Mouse (Mus musculus) adrenal gland, adult 2 months (tissue): Measurements from ENCODE around the gene Micall1. TPM values are rescaled to one million over a fixed set of nuclear protein-coding genes. Genes with fewer than 3 reads are reported as not detected.

ENCODE experiments used
- DNase-seq: peaks from one replicate; pipeline ENCODE4 v3.0.0; 2021
- long read RNA-seq: library from polyadenylated mRNA; stranded (forward); transcript quantifications from one replicate; pipeline ENCODE4 v2.0.0, GENCODE M21; 2021
- polyA plus RNA-seq: library from polyadenylated mRNA; depleted of rRNA; stranded (reverse); fragments of >200 nt; gene quantifications from 2 replicates; pipeline ENCODE4 v1.2.3, GENCODE M21; 2012; rRNA removed
- total RNA-seq, 2 experiments: library from RNA; stranded (reverse); gene quantifications; 2 replicates each; pipeline ENCODE4 v1.2.3; 2021

Micall1 gene
- total RNA-seq: 10 to 100 TPM; 36.5 to 49.5 TPM
- 61.7 and 65.0 TPM in 2 replicates for polyA plus RNA-seq
- long read RNA-seq, full-length matches to known transcripts: 20 of 36 reads
- long read RNA-seq, partial matches to known transcripts: 2 of 36 reads
- long read RNA-seq, other reads (novel, unspliced or antisense): 14 of 36 reads

- DNase-seq: peak; percentile 93
These were observed at the start of gene Micall1 for GRCm38 (mm10) chr15:79108421-79109320. TSS of gene Micall1 (plus strand) at chr15:79108898.

GRCm38 (mm10) chr15:79060887-79061565 lies 47.7 kb upstream of the Micall1 start:
- DNase-seq: no peak

- DNase-seq: peak; percentile 98
These were observed 46.1 kb upstream of the Micall1 start, which contains the start of gene Ankrd54 for GRCm38 (mm10) chr15:79062376-79063159. TSS of gene Ankrd54 (minus strand) at chr15:79062893.

GRCm38 (mm10) chr15:79063160-79063740 lies 45.4 kb upstream of the Micall1 start:
- no peak for DNase-seq

GRCm38 (mm10) chr15:79065086-79065770 lies 43.5 kb upstream of the Micall1 start:
- DNase-seq: no peak

GRCm38 (mm10) chr15:79066276-79066675 lies 42.4 kb upstream of the Micall1 start:
- DNase-seq: no peak

GRCm38 (mm10) chr15:79067631-79068030 lies 41.1 kb upstream of the Micall1 start:
- DNase-seq: no peak

- no peak for DNase-seq
These were observed 40.3 kb upstream of the Micall1 start for GRCm38 (mm10) chr15:79068416-79068815.

GRCm38 (mm10) chr15:79071117-79072039 lies 37.3 kb upstream of the Micall1 start:
- DNase-seq: peak; percentile 40

- no peak for DNase-seq
These were observed 34.9 kb upstream of the Micall1 start for GRCm38 (mm10) chr15:79073752-79074151.

GRCm38 (mm10) chr15:79074446-79074845 lies 34.3 kb upstream of the Micall1 start:
- DNase-seq: no peak

GRCm38 (mm10) chr15:79074913-79075532 lies 33.7 kb upstream of the Micall1 start, which contains the start of gene Eif3l:
TSS of gene Eif3l (plus strand) at chr15:79075179.
- DNase-seq: peak; percentile 93

- DNase-seq: no peak
These were observed 32.9 kb upstream of the Micall1 start for GRCm38 (mm10) chr15:79075658-79076365.

GRCm38 (mm10) chr15:79079567-79079966 lies 29.1 kb upstream of the Micall1 start:
- no peak for DNase-seq

GRCm38 (mm10) chr15:79092284-79092683 lies 16.4 kb upstream of the Micall1 start:
- DNase-seq: peak; percentile 25

GRCm38 (mm10) chr15:79093083-79093839 lies 15.4 kb upstream of the Micall1 start:
- DNase-seq: peak; percentile 62

- DNase-seq: no peak
These were observed 13.2 kb upstream of the Micall1 start for GRCm38 (mm10) chr15:79095483-79095882.

- DNase-seq: peak; percentile 69
These were observed 12.1 kb upstream of the Micall1 start for GRCm38 (mm10) chr15:79096556-79096955.
